Mouse (Mus musculus): ENCODE measurements around the gene Sh2d2a.
"Not testable (repeated sequence)": the region's sequence is repeated elsewhere in the genome, so short reads cannot be mapped to it uniquely, and the experiment has no call there.

Gene Sh2d2a

DNA sequence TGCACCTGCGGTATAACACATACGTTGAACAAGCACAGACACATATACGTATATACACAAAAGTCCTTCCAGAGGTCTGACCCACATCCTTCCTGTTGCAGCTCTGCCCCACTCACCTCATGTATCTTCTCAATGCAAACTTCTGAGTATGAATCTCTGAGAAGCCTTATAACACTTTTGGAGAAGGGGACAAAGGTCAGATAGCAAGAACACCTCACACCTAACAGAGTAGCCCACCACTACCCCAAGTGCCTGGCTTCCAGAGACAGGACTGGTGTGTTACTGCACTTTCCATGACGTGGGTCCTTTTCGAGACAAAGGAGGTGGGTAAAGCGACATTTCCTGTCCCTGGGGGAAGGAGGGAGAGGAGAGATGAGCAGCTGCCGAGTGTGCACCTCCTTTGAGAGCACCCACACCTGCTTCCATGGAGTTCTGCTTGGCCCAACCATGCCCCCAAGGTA lies at the start of gene Sh2d2a:
Gene Sh2d2a, plus strand, starts transcription at position 106 of the 461 bp plus-strand sequence.
- DNase-seq (ENCODE audit: low spot score in 2 of 2), result no peak

DNA sequence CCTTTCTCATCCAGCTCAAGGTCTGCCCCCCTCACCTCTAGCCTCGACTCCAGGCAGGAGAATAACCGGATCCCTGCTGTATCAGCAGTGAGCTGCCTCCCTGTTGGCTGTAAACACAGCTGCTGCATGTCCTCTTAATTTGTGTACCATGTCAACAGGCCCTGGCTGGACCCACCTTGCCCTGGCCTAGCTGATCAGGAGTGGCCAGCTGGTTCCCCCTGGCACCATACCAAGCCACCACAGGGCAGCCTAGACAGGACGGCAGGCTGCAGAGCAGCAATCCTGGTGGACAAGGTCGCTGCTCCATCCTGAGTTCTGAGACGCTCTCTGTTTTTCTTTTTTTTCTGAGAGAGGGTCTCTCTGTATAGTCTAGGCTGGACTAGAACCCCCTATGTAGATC lies 44.9 kb upstream of the Sh2d2a start:
- DNase-seq (ENCODE audit: low spot score in 2 of 2), result no peak

DNA sequence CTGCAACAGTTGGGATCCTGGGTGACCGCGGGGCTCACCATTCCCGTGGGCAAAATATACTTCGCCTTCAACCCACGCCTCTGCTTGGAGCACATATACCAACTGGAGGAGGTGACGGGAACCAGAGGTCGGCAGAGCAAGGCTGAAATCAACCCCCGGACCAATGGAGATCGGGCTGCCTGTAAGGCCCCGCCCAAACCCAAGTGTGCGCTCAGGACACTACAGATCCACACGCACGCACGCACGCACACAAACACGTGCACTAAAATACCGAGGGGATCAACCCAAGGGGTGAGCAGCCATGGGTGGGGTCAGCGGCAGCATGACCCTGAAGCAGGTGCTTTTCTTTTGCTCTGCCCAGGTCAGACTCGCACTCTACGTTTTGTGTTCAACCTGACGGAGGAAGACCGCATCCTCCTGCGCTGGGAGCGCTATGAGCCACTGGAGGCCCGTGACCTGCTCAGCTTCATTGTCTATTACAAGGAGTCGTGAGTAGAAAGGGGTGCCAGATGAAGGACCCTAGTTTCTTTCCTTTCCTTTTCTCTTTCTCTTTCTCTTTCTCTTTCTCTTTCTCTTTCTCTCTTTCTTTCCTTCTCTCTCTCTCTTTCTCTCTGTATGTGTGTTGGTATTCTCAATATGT lies 42.4 kb upstream of the Sh2d2a start:
- DNase-seq (ENCODE audit: low spot score in 2 of 2), result no peak

DNA sequence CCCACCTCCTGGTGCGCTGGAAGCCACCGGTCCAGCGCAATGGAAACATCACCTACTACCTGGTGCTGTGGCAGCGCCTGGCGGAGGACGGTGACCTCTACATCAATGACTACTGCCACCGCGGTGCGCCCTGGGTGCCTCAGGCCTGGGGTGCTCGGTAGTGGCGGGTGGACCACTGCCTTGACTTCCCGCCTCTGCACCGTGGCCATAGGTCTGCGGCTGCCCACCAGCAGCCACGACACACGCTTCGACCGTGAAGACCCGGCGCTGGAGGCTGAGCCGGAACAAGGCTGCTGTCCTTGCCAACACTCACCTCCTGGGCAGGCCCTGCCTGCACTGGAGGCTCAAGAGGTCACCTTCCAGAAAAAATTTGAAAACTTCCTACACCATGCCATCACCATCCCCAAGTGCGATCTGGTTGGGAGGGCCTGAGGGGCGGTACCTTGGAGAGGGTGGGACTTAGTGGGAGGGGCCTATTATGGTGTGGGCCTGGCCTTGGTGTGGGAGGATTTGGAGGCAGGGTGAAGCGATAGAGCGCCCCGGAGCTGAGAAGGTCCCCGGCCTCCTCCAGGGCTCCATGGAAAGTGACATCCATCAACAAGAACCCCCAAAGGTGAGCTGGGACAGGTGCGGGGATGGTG lies 37.1 kb upstream of the Sh2d2a start:
- DNase-seq (ENCODE audit: low spot score in 2 of 2), result no peak

DNA sequence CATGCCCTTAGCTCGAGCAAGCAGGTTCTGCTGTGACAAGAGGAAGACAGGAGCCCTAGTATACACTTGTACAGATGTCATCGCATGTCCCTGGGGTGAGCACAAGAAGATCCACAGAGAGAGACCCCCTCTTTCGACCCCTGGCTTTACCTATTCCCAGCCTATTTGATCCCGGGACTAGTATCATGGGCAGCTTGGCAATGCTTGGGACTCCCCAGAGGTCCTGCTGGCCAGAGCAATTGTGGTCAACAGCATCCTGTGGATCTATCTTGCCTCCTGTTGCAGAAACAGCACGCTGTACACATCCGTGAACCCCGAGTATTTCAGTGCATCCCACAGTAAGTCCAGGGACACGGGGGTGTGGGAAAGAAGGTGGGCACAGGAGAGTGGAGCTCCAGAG lies 35.3 kb upstream of the Sh2d2a start:
- no peak for DNase-seq (ENCODE audit: low spot score in 2 of 2)

DNA sequence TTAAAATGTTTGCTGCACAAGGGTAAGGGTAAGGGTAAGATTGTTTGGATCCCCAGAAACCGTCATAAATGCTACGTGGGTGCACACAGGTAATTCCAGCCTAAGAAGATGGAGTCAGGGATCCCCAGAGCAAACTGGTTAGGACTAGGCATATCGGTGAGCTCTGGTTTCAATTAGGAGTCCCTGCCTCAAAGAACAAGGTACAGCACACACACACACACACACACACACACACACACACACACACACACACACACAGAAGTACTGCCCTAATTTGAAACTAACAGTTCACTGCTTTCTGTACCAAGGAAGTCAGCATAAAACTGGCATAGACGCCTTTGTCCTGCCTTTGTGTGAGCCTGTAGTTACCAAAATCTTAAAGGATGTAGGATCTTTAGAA lies 34.1 kb upstream of the Sh2d2a start:
- no peak for DNase-seq (ENCODE audit: low spot score in 2 of 2)

DNA sequence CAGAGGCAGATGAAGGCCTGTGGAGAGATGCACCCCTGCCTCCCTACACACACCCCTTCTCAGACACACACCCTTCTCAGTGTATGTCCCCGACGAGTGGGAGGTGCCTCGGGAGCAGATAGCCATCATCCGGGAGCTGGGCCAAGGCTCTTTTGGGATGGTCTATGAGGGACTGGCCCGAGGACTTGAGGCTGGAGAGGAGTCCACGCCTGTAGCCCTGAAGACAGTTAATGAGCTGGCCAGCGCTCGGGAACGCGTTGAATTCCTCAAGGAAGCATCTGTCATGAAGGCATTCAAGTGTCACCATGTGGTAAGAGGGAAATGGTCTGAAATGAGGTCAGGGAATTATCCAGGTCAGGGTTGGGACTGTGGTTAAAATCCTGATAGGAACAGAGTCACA lies 33.7 kb upstream of the Sh2d2a start:
- DNase-seq (ENCODE audit: low spot score in 2 of 2), result no peak

DNA sequence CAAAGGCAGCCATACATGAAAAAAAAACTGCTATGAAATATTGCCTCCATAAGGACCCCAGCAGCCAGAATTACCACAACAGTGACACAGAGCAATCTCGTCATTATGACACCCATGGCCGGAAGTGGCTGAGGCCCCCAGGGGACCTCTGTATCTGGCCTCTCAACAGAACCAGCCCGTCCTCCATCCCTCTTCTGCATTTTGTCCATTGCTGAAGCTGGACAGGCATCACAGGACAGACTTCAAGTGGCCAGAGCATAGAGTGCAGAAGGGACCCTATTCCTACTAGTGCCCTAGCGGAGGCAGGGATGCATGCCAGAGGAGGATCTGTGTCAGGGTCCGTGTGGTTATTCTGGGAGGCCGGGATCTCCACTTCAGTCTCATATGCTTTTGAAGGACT lies 30.4 kb upstream of the Sh2d2a start:
- no peak for DNase-seq (ENCODE audit: low spot score in 2 of 2)

DNA sequence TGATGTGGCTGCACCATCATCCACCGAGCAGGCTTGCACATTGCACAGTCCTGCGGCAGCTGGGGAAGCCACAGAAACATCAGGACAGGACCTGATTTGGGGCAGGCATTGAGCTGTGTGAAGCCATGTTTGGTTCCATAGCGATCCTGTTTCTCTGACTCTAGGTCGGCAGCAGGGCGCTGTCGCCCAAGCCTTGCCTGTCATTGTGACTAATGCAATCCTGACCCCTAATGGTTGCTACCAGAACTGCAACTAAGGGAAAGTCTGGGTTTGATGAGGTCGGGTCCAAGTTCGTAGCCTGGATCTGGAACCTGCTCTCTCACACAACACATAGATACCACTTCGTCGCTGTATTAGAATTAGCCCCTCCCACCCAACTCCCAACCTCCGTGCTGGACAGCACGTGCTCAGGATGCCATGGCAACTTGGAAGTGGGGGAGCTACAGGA lies 29.9 kb upstream of the Sh2d2a start:
- peak; percentile 30 to 62 for DNase-seq (ENCODE audit: low spot score in 2 of 2)

DNA sequence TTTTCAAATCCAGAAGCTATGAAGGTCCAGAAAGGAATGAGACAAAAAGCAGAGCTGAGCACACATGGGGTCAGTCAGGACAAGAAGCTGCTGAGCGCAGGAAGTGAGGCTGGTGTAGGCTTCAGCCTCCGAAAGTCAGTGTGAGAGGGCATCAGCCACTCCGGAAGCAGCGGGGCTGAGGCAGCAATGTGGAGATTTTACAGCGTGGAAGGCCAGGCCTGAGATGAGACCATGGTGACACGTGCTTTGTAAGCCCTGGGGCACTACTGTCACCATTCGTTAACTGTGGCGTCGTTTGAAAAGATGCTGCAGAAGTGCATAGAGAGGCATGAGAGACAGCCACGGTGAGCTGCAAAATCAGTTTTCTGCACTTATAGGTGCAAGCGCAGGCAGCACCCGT lies 28.3 kb upstream of the Sh2d2a start:
- DNase-seq (ENCODE audit: low spot score in 2 of 2), result no peak

DNA sequence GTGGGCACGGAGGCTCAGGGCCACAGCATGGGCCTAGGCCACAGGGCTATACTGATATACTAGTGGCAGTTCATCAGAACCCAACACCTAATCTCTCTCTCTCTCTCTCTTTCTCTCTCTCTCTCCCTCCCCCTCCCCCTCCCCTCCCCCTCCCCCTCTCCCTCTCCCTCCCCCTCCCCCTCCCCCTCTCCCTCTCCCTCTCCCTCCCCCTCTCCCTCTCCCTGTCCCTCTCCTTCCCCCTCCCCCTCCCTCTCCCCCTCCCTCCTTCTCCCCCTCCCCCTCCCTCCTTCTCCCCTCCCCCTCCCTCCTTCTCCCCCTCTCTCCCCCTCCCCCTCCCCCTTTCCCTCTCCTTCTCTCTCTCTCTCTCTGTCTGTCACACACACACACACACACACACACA lies 22.3 kb upstream of the Sh2d2a start, which contains the start of gene Pear1:
Gene Pear1, minus strand, starts transcription at position 101 of the 400 bp plus-strand sequence.
- not testable (repeated sequence) for DNase-seq (ENCODE audit: low spot score in 2 of 2)

DNA sequence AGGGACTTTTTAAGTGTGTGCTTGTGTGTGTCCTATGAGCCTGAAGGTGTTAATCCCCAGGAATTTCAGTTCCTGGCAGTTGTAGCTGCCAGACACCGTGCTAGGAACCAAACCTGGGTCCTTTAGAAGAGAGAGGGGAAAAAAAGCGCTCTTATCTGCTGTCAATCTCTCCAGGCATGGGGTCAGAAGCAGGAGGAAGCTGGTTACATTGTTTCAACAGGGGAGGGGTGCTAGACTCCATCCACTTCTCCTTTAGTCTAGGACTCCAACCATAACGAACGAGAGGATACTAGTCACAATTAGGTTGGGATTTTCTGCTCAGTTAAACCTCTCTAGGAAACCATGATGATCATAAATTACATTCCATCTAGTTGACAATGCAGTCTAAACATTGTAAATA lies 18.1 kb upstream of the Sh2d2a start:
- no peak for DNase-seq (ENCODE audit: low spot score in 2 of 2)

DNA sequence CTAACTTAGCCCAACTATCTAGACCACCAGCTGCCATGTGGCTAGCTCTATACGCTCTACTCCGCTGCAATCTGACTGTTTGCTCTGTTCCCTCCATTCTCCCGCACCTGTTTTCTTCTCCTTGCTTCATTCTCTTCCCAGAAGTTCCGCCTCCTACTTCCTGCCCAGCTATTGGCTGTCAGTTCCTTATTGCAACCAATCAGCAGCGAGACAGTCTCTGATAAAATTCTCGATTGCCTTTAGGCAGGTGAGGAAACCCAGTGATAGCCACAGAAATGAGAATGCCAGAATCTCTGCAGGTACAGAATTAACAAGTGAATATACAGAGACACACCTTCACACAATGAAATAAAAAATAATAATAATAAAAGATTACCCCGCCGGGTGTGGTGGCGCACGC lies 17.5 kb upstream of the Sh2d2a start:
- no peak for DNase-seq (ENCODE audit: low spot score in 2 of 2)

DNA sequence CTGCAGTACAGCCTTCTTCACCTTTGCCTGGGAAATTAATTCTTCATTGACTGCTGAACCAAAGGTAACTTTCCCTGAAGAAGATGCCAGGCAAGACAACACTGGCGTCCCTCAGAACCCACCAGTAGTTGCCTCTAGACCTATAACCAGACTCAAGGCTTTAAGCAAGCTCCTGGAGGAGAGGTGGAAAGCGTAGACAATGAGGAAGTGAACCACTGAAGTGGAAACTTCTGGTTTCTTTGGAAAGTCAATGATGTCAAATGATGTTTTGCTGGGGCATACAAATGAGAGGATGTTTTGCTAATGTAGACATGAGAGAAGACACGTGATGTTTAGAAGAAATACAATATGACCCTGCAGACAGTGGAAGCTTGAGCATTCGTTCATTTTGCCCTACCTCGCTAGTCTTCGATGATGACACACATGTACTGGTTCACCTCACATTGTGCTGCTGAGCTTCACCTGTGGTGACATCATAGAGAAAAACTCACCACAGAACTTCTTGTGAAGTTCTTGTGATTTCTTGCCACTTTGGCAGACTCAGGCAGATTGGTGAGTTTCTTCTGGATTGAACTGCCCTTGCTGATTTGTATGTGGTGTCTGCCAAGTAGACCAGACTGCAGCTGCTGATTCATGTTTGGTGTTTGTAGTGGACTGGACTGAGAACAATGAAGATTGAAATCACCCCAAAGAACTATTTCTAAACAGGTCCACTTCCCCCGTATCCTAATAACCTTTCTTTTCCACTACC lies 14.3 kb upstream of the Sh2d2a start:
- no peak for DNase-seq (ENCODE audit: low spot score in 2 of 2)

DNA sequence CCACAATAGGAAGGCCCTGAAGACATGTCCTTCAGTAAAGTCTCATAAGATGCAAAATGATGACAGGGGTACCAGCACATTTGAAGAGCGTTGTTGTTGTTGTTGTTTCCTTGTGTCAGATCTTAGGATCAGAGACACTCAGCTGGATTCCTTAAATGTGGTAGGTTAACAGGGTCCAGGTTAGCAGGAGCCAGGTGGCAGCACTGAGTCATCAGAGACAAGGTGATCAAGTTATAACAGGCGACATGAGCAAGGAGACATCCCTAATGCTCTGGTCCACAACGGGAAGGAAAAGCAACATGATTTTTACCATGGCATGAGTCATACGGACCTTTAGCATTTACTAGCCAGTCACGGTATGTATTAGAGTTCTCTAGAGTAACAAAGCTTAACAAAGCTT lies 13.1 kb upstream of the Sh2d2a start:
- no peak for DNase-seq (ENCODE audit: low spot score in 2 of 2)

DNA sequence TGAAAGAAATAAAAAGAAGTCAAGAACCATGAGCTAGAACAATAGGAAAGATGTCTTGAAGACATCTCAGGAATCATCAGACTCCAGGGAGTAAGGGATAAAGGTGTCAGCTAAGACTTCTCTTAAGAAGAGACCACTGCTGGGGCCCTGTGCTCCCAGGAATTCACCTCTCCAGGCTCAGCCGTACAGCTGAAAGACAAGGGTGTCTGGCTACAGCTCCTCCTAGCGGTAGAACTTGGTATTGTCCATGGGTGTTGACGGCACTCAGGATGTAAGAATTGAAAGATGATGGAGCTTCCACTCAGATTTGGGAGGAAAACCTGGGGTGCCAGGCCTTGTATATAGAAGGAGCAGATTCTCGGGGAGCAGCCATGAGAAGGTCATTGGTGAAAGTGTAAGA lies 7.9 kb upstream of the Sh2d2a start:
- DNase-seq (ENCODE audit: low spot score in 2 of 2), result peak; percentile 31 to 50

DNA sequence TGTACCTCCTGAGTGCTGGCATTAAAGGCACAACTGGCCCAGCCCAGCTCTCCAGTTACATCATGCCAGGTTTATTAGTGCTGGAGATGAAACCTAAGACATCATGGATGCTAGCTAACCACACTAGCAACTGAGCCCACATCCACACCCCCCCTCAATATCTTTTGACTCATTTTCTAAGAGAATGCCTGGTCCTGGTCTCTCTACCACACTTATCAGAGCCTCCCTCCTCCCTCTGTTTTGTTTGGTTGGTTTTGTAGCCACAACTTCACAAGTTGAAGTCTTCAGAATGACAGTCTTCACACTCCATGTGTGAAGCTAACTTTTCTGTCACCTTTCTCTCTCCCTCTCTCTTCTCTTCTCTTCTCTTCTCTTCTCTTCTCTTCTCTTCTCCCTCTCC lies 5.7 kb upstream of the Sh2d2a start:
- DNase-seq (ENCODE audit: low spot score in 2 of 2), result no peak

DNA sequence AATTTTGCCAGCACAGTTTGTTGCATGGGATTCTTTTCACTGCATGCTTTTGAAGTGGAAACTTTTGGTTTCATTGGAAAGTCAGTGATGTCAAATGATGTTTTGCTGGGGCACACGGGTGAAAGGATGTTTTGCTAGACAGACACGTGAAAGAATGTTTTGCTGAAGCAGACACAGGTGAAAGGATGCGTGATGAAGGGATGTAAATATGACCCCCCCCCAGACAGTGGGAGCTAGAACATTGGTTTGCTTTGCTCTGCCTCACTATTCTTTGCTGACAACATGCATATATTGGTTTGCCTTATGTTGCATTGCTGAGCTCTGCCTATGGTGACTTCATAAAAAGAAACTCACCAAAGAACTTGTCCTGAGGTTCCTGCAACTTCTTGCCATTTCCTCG lies 1.6 kb upstream of the Sh2d2a start:
- DNase-seq (ENCODE audit: low spot score in 2 of 2), result no peak

DNA sequence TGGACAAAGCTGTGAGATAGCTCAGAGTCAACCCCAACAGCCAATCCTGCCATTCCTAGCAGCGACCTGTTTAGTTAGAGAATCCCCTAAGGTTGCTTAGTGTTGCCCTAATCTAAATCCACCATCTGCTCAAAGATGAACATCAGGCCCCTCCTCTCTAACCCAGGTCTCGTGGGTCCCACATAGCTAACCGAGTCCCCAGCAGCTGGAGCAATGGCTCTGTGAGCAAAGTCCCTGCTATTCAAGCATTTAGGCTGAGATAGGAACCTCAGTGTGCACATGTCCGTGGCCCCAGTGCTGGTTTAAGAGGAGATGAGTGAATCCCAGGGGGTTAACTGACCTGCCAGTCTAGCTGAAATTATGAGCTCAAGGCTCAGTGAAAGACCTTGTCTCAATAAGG lies 369 bp upstream of the Sh2d2a start:
- no peak for DNase-seq (ENCODE audit: low spot score in 2 of 2)

DNA sequence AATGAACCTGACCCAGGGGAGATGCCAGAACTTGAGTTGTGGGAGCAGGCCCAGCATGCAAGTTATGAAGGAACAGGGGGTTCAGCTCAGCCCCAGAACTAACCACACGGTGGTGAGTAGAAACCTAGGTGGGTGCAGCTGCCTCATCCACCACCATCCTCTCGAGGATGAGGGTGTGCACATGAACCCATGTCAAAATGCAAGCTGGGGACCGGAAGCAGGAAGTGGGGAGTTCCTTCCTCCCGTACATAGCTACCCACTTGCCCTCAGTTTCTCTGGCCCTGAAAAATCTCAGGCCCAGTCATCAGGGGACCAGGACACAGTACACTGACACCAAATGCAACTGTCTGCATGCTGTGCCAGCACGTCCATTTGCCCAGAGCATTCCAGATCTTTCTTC lies 1.1 kb downstream of the Sh2d2a start:
- DNase-seq (ENCODE audit: low spot score in 2 of 2), result no peak

DNA sequence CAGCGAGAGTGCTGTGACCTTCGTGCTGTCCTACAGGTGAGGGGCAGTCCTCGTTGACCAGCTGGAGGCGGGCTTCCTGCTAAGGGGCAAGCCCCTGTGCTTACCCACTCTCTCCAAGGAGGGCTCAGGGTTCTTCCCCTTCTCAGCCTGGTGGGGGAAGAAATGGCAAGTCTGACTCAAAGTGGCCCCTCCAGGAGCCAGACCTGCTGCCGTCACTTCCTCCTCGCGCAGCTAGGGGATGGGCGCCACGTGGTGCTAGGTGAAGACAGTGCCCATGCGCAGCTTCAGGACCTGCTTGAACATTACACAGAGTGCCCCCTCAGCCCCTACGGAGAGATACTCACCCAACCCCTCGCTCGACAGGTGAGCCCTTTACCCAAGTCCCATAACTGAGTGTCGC lies 2.6 kb downstream of the Sh2d2a start:
- no peak for DNase-seq (ENCODE audit: low spot score in 2 of 2)

DNA sequence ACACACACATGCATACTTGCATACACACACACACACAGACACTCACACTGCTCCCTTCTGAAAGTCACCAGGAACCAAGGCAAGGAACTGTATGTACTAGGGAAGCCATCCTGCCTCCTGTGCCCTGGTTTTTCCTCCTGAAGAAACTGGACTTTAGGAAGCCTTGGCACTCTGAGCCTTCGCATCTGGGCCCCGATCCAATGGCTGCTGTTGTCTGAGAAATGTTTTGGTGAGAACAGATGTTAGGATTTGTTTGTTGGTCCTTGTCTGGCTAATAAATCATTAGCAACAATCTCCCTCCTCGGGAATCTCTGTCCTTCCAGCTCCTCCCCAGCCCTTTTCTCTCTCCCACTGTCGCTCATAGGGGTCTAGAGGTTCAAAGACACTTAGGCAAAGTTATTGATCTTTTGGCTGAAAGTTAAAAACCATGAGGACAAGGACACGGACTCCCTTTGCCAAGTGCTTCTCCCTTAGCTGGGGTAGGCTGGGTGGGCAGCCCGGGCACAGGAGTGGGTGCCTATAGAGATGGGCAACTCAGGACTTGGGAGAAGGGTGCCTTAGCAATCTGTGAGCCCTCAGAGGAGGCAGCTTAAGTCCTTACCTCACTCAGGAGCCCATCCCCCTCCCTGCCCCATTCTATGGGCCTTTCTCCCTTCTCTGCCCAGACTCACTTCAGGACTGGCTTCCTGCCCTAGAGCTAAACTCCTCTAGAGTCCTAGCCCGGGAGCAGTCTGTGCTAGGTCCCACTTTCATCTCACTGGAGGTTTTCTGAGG lies 8.4 kb downstream of the Sh2d2a start:
- peak in 1 of 2 experiments; percentile 14 for DNase-seq (ENCODE audit: low spot score in 2 of 2)

All from right cerebral cortex, postnatal 36 days (tissue).